Mouse (Mus musculus) liver, embryonic 11.5 days (tissue): ENCODE measurements at regions not wholly inside any gene's neighbourhood (a gene's known extent, or its start where the extent isn't known, plus 50 kb on each side); places are given as distances from the start of the nearest gene placed in this dataset.

Source experiments
- ATAC-seq: fragments of 200-750 bp; cut with Nextera tagmentation; replicated peaks from 2 replicates; pipeline ENCODE4 v1.8.0; 2017; ENCODE audit warnings: moderate number of reproducible peaks, mild to moderate bottlenecking, moderate TSS enrichment, moderate library complexity; ENCODE audit not compliant: low FRiP score
- DNase-seq: peaks from one replicate; pipeline ENCODE4 v3.0.0-alpha.2; 2017; ENCODE audit warnings: low spot score
- H3K27ac ChIP-seq: fragments of 300-500 bp; sonication (generic); 2 replicates; pipeline ENCODE4 v1.5.1; 2014; ENCODE audit warnings: mild to moderate bottlenecking, low read depth, low read length, control low read depth
- H3K27me3 ChIP-seq: fragments of 300-500 bp; sonication (generic); replicated peaks from 2 replicates; pipeline ENCODE4 v1.6.1; 2014; ENCODE audit warnings: low read length, mixed read lengths; ENCODE audit not compliant: control insufficient read depth, insufficient read depth
- H3K36me3 ChIP-seq: fragments of 300-500 bp; sonication (generic); 2 replicates; pipeline ENCODE4 v1.6.1; 2014; ENCODE audit warnings: mild to moderate bottlenecking, low read length, moderate library complexity, mixed read lengths; ENCODE audit not compliant: control insufficient read depth, insufficient read depth
- H3K4me1 ChIP-seq: fragments of 300-500 bp; sonication (generic); replicated peaks from 2 replicates; pipeline ENCODE4 v1.6.1; 2014; ENCODE audit warnings: low read length, mixed read lengths; ENCODE audit not compliant: control insufficient read depth, insufficient read depth
- H3K4me2 ChIP-seq: fragments of 300-500 bp; sonication (generic); 2 replicates; pipeline ENCODE4 v1.6.1; 2014; ENCODE audit warnings: mild to moderate bottlenecking, control low read depth, moderate library complexity
- H3K4me3 ChIP-seq: fragments of 300-500 bp; sonication (generic); 2 replicates; pipeline ENCODE4 v1.5.1; 2014; ENCODE audit warnings: low read depth, low read length, control low read depth
- H3K9ac ChIP-seq: fragments of 300-500 bp; sonication (generic); 2 replicates; pipeline ENCODE4 v1.6.1; 2014; ENCODE audit warnings: low read depth, low read length, control low read depth
- H3K9me3 ChIP-seq: fragments of 300-500 bp; sonication (generic); 2 replicates; pipeline ENCODE4 v1.6.1; 2016; ENCODE audit warnings: low read length, inconsistent platforms, mixed read lengths; ENCODE audit not compliant: control insufficient read depth
- WGBS: fragments of 180-500 bp; shearing (Covaris S2); extraction: QIAGEN DNeasy Blood & Tissue Kit; methylation state at CpG from one replicate; pipeline ENCODE4 v1.1.7; 2014; 5-methylcytosine and 5-hydroxymethylcytosine counted together

DNA sequence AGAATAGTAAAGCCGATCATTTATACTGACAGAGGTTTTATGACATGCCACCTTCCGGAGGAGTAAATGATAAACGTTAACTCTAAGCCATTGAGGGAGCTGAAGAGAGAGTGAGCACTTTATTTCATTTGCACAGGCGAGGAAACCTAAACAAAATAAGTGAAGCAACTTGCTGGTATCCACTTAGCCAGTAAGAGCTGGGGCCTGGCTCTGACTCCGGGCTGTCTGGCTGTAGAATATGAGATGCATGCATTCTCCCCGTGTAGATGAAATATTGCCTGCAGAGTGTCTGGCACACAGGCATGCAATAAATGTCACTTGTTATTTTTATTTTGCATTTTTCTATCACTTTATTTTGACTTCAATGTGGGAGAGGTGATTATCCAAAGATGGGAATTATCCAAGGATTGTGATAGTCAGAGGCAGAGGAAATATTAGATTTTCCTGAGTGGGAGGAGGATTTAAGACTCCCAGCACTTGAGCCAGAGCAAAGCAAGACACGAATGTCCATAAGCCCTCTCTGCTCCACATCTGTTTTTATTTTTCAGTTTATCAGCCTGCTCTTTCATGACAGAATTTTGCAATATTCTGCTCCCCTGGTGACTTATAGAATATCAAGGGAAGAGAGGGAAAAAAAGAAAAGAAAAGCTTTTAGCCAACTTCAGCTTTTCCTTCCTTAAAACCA, 681.4 kb downstream of the Kcnj2 start:
- H3K4me1 ChIP-seq, result no peaks in the 10 kb centered on the region; the same call in 1 of the 2 replicates
- no peak overlapping the region for H3K4me2 ChIP-seq
- WGBS, result 64% methylated on average over 7 of the region's 7 CpGs
- DNase-seq (no peak), ATAC-seq (no peak)
- H3K4me3 ChIP-seq, result no peak overlapping the region
- H3K36me3 ChIP-seq, result no peaks in the 10 kb centered on the region
- H3K27ac ChIP-seq, result no peak overlapping the region
- no peaks in the 10 kb centered on the region for H3K9me3 ChIP-seq
- H3K9ac ChIP-seq, result no peak overlapping the region
- H3K27me3 ChIP-seq, result no peaks in the 10 kb centered on the region

DNA sequence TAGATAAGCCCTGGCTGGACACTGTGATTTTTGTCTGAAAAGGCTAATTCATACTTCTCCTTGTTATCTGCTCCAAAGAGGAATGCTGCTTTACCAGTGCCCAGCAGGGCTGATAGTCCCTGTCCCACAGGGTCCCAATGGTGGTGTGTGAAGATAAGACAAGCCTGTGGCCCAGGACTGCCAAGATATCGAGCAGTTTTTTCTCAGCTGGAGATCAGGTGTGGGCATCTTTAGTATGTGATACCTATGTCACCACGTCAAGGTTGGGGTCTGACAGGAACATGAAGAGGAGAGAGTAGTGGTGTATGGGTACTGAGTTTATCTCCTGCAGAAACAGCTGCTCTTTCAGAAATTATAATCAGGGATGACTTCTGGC, 682.0 kb downstream of the Kcnj2 start:
- no peaks in the 10 kb centered on the region for H3K9me3 ChIP-seq
- H3K27ac ChIP-seq, result no peak overlapping the region
- DNase-seq, result no peak
- no peak overlapping the region for H3K9ac ChIP-seq
- WGBS, result 21% methylated on average over 2 of the region's 2 CpGs
- H3K4me1 ChIP-seq, result no peaks in the 10 kb centered on the region; the same call in 1 of the 2 replicates
- H3K36me3 ChIP-seq, result no peaks in the 10 kb centered on the region
- H3K4me2 ChIP-seq, result no peak overlapping the region
- peak; percentile 84 for ATAC-seq
- no peaks in the 10 kb centered on the region for H3K27me3 ChIP-seq
- no peak overlapping the region for H3K4me3 ChIP-seq

DNA sequence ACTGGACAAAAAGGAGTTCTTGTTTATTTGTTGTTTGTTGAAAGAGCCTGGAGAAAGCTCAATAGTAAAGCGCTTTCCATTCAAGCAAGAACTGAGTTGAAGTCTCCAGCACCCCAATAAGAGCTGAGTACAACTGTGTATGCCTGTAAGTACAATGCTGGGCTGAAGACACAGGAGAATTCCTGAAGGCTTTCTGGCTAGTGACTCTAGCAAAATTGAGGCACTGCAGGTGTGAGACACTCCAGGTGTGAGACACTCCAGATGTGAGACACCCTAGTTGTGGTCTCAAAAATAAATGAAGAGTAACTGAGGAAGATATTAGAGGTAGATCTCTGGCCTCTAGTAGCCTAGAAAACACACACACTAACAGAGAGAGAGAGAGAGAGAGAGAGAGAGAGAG, 682.5 kb downstream of the Kcnj2 start:
- DNase-seq (no peak), ATAC-seq (no peak)
- Histone ChIP-seq H3K4me1 (no peaks in the 10 kb centered on the region; the same call in 1 of the 2 replicates), H3K27me3 (no peaks in the 10 kb centered on the region), H3K4me2 (no peak overlapping the region), H3K36me3 (no peaks in the 10 kb centered on the region), H3K9ac (no peak overlapping the region), H3K9me3 (no peaks in the 10 kb centered on the region), H3K27ac (no peak overlapping the region), H3K4me3 (no peak overlapping the region)
- WGBS, result 89% methylated on average over 1 of the region's 1 CpGs

DNA sequence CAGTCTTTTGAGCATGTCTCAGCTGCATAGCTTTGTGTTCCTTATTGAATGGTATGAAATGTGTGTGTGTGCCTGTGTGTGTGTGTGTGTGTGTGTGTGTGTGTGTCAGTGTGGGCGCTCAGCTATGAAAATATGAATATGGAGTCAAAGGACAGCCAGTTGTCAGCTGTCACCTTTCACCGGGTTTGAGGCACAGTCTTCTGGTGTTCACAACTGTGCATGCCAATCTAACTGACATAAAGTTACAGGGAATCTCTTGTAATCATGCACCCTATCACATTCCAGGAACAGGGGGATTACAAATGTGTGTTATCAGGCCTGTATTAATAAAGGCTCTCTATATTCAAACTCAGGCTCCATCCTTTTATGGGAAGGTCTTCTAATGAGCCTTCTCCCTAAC, 688.8 kb downstream of the Kcnj2 start:
- H3K4me3 ChIP-seq, result no peak overlapping the region
- no peak overlapping the region for H3K4me2 ChIP-seq
- no peaks in the 10 kb centered on the region for H3K27me3 ChIP-seq
- 62% methylated on average over 2 of the region's 2 CpGs for WGBS
- H3K27ac ChIP-seq, result no peak overlapping the region
- ATAC-seq (no peak), DNase-seq (no peak)
- H3K9ac ChIP-seq, result no peak overlapping the region
- no peaks in the 10 kb centered on the region for H3K36me3 ChIP-seq
- H3K9me3 ChIP-seq, result no peaks in the 10 kb centered on the region
- no peaks in the 10 kb centered on the region for H3K4me1 ChIP-seq

DNA sequence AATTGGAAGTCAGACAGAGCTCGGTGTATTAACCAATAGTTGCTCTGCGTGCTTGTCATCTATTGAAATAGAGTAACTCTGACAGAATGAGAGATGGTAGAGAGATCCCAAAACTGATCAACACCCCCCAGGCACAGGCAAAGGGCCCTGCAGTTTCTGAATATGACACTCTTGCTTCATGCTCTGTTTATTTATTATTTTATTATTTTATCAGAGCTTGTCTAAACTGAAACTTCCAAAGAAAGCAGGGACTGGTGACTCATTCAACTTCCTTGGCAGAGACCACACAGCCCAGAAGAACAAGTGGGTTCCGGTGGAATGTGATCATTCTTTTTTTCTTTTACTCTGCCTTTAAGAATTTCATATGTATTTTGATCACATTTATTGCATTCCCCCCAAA, 697.1 kb downstream of the Kcnj2 start:
- DNase-seq (no peak), ATAC-seq (no peak)
- H3K9me3 ChIP-seq, result no peaks in the 10 kb centered on the region
- H3K27me3 ChIP-seq, result no peaks in the 10 kb centered on the region
- no peaks in the 10 kb centered on the region for H3K36me3 ChIP-seq
- no peak overlapping the region for H3K9ac ChIP-seq
- no peak overlapping the region for H3K27ac ChIP-seq
- H3K4me2 ChIP-seq, result no peak overlapping the region
- WGBS, result 85% methylated on average over 3 of the region's 3 CpGs
- H3K4me3 ChIP-seq, result no peak overlapping the region
- H3K4me1 ChIP-seq, result no peaks in the 10 kb centered on the region

DNA sequence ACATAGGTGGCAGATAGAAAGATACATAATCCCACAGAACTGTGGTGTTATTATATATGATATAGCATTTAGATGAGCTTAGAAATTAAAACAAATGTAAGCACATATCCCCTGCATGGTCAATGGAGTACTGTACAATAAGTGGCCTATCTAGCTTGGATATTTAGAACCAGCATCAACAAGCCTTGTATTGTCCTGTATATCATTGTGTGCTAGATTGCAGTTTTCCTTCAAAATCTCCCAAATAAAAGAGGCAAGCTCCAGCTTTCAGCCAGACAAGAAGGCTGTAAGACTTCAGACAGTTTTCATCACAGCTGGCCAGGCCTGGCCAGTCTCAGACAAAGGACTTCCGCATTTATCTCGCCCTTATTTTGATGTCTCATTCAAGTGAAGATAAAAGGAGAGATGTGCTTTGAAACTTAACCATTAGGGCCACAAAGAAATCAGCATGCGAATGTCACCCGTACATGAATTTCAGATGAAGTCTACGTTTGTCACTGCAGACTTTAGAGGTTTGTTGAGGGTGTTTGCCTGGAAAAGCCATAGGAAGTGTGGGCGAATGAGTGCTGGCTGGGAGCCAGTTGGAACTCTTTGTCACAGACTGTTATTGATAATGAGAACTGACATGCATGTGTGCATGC, 700.5 kb downstream of the Kcnj2 start:
- Histone ChIP-seq H3K36me3 (no peaks in the 10 kb centered on the region), H3K4me1 (no peaks in the 10 kb centered on the region), H3K27ac (no peak overlapping the region), H3K9me3 (no peaks in the 10 kb centered on the region), H3K4me3 (no peak overlapping the region), H3K4me2 (no peak overlapping the region), H3K27me3 (no peaks in the 10 kb centered on the region), H3K9ac (no peak overlapping the region)
- 65% methylated on average over 6 of the region's 6 CpGs for WGBS
- no peak for DNase-seq
- no peak for ATAC-seq

DNA sequence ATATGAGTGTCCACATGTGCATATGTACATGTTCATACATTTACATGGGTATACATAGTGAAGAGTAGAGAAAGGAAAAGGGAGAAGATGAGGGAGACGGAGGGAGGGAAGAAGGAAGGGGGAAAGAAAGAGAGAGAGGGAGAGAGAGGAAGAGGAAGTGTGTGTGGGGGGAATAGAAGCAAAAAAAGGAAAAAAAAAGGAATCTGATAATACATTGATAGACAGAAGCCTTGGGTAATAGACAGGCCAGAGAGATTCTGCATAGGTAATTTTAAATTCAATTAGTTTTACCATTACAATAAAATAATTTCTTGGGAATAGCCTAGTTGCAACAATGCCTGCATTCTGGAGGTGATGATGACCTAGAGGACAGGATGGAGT, 701.0 kb downstream of the Kcnj2 start:
- H3K27ac ChIP-seq, result no peak overlapping the region
- no peaks in the 10 kb centered on the region for H3K9me3 ChIP-seq
- no peak overlapping the region for H3K4me2 ChIP-seq
- ATAC-seq (no peak), DNase-seq (no peak)
- H3K9ac ChIP-seq, result no peak overlapping the region
- H3K36me3 ChIP-seq, result no peaks in the 10 kb centered on the region
- H3K4me3 ChIP-seq, result no peak overlapping the region
- no peaks in the 10 kb centered on the region for H3K4me1 ChIP-seq
- no peaks in the 10 kb centered on the region for H3K27me3 ChIP-seq
- 79% methylated on average over 1 of the region's 1 CpGs for WGBS

DNA sequence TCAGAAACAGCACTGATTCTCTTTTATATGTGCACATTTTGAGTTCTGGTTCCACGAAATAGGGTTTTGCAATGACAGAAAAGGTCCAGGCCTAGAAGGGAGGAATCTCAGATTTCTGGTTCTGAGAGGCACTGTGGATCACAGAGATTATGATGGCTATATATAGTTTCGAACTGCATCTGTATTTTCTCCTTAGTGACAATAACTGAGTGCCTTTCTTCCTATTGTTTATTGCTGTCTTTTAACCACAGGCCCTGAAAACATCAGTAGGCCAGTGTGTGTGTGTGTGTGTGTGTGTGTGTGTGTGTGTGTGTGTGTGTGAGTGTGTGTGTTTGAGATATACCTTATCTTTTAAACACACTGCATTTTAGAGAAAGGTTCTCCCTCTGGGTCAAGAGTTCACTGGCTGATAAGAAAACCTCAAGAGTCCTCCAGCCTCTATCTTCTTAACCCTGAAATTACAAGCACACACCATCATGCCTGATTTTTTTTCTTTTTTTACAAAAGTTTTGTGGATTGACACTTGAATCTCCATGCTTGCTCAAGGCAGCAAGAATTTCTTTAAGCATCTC, 708.2 kb downstream of the Kcnj2 start:
- no peak for DNase-seq
- Histone ChIP-seq H3K27ac (no peak overlapping the region), H3K9me3 (no peaks in the 10 kb centered on the region), H3K27me3 (no peaks in the 10 kb centered on the region), H3K36me3 (no peaks in the 10 kb centered on the region), H3K9ac (no peak overlapping the region), H3K4me1 (0 out of 2 replicates have a peak, but pooled peaks cover 2% of the 10 kb centered on the region), H3K4me3 (no peak overlapping the region), H3K4me2 (no peak overlapping the region)
- ATAC-seq, result peak; percentile 97
- 49% methylated on average over 2 of the region's 2 CpGs for WGBS

DNA sequence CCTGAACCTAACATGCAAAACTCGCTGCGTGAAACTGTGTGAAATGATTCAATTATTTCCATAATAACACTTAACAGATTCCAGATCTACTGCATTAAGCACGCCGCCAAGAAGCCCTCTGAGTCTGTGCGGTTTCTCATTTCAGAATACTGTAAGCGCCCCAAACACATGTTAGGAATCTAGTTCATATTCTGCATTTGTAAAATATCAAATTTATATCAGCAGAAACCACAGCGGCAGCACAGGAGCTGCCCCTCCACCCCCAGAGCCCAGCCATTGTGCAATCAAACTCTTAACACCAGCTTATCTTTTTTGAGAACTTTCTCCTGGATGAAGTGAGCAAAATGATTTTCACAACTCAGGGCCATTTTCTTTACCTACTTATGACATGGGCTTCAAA, 715.4 kb downstream of the Kcnj2 start:
- no peak for DNase-seq
- Histone ChIP-seq H3K4me1 (no peaks in the 10 kb centered on the region), H3K36me3 (no peaks in the 10 kb centered on the region), H3K9ac (no peak overlapping the region), H3K27ac (no peak overlapping the region), H3K4me3 (no peak overlapping the region), H3K27me3 (no peaks in the 10 kb centered on the region), H3K4me2 (no peak overlapping the region), H3K9me3 (no peaks in the 10 kb centered on the region)
- WGBS, result 74% methylated on average over 7 of the region's 7 CpGs
- no peak for ATAC-seq
